Mouse (Mus musculus) liver, embryonic 14.5 days (tissue): ENCODE results near the gene Ptprz1. TPM values are rescaled to one million over a fixed set of nuclear protein-coding genes. Genes with fewer than 3 reads are reported as not detected.

Experiments
- ATAC-seq: fragments of 200-750 bp; cut with Nextera tagmentation; 2 replicates; pipeline ENCODE4 v1.8.0; 2017; ENCODE audit warnings: moderate number of reproducible peaks, mild to moderate bottlenecking, moderate library complexity; ENCODE audit not compliant: insufficient read depth
- DNase-seq, 3 experiments: peaks; one replicate each; pipeline ENCODE4 v3.0.0-alpha.2; 2012 to 2013; ENCODE audit warnings: low read depth in 3 of 3, low spot score in 3 of 3
- H3K27ac ChIP-seq: fragments of 300-500 bp; sonication (generic); 2 replicates; pipeline ENCODE4 v1.5.1; 2014; ENCODE audit warnings: moderate library complexity, mild to moderate bottlenecking, control low read depth, inconsistent platforms
- H3K27me3 ChIP-seq: fragments of 300-500 bp; sonication (generic); 2 replicates; pipeline ENCODE4 v1.6.1; 2014; ENCODE audit warnings: mild to moderate bottlenecking, low read length, moderate library complexity; ENCODE audit not compliant: control insufficient read depth, insufficient read depth
- H3K36me3 ChIP-seq: fragments of 300-500 bp; sonication (generic); replicated peaks from 2 replicates; pipeline ENCODE4 v1.6.1; 2014; ENCODE audit warnings: low read depth; ENCODE audit not compliant: control insufficient read depth, insufficient read depth
- H3K4me1 ChIP-seq, 2 experiments: fragments of 200-500 bp in 1 of 2; fragments of 300-500 bp in 1 of 2; sonication (generic) in 1 of 2; replicated peaks; 2 replicates each; pipeline ENCODE4 v1.6.1; 2012 to 2014; ENCODE audit warnings: antibody characterized with exemption in 1 of 2, inconsistent platforms in 1 of 2, low read length in 1 of 2; ENCODE audit not compliant: control insufficient read depth in 2 of 2, insufficient read depth in 2 of 2
- H3K4me2 ChIP-seq: fragments of 300-500 bp; sonication (generic); 2 replicates; pipeline ENCODE4 v1.6.1; 2014; ENCODE audit warnings: low read depth, mild to moderate bottlenecking, control low read depth, moderate library complexity
- H3K4me3 ChIP-seq, 2 experiments: fragments of 200-500 bp in 1 of 2; fragments of 300-500 bp in 1 of 2; sonication (generic) in 1 of 2; 2 replicates each; pipeline ENCODE4 v1.5.1; 2012 to 2014; ENCODE audit warnings: low read depth in 2 of 2, low read length in 2 of 2, mild to moderate bottlenecking in 2 of 2, control low read depth in 1 of 2, inconsistent platforms in 1 of 2, moderate library complexity in 1 of 2; ENCODE audit not compliant: insufficient read depth in 1 of 2
- H3K9ac ChIP-seq: fragments of 300-500 bp; sonication (generic); replicated peaks from 2 replicates; pipeline ENCODE4 v1.6.1; 2014; ENCODE audit warnings: mild to moderate bottlenecking, control low read depth, moderate library complexity
- H3K9me3 ChIP-seq: fragments of 300-500 bp; sonication (generic); 2 replicates; pipeline ENCODE4 v1.6.1; 2016; ENCODE audit warnings: low read length, mixed read lengths; ENCODE audit not compliant: control insufficient read depth
- CTCF ChIP-seq: IDR thresholded peaks from 2 replicates; pipeline ENCODE4 v1.5.1; 2016; ENCODE audit warnings: antibody characterized with exemption, low read depth, control low read depth
- EP300 ChIP-seq: IDR thresholded peaks from 2 replicates; pipeline ENCODE4 v1.6.1; 2016; ENCODE audit warnings: antibody characterized with exemption, low read depth
- WGBS: fragments of 180-500 bp; shearing (Covaris S2); extraction: QIAGEN DNeasy Blood & Tissue Kit; methylation state at CpG from one replicate; pipeline ENCODE4 v1.1.7; 2014; ENCODE audit not compliant: insufficient replicate concordance; 5-methylcytosine and 5-hydroxymethylcytosine counted together
- polyA plus RNA-seq, 2 experiments: library from polyadenylated mRNA; depleted of rRNA in 1 of 2; stranded (reverse) in 1 of 2; unstranded in 1 of 2; fragments of >200 nt; fragmentation: Nextera tagmentation in 1 of 2; extraction: Ambion mirVana in 1 of 2; gene quantifications; 2 replicates each; pipeline versions ENCODE4 v1.2.1 to v1.2.3; 2012 to 2014

Ptprz1 gene
- polyA plus RNA-seq, 2 experiments, result 0.04 to 0.09 TPM

GRCm38 (mm10) chr6:22944191-22944590 is 68.9 kb downstream of the Ptprz1 start:
- H3K4me3 ChIP-seq, result no peak overlapping the region
- H3K4me1 ChIP-seq, result no peaks in the 10 kb centered on the region
- 74% methylated on average over 3 of the region's 3 CpGs for WGBS
- no peaks in the 10 kb centered on the region for H3K27me3 ChIP-seq
- no peak overlapping the region for H3K4me2 ChIP-seq
- no peaks in the 10 kb centered on the region for H3K36me3 ChIP-seq
- H3K9me3 ChIP-seq, result no peaks in the 10 kb centered on the region
- ATAC-seq (no peak), DNase-seq (no peak)
- TF ChIP-seq EP300 (no peak), CTCF (no peak)
- H3K27ac ChIP-seq, result no peak overlapping the region
- no peak overlapping the region for H3K9ac ChIP-seq

- H3K36me3 ChIP-seq, result no peaks in the 10 kb centered on the region
- no peaks in the 10 kb centered on the region for H3K9me3 ChIP-seq
- H3K27ac ChIP-seq, result no peak overlapping the region
- H3K4me3 ChIP-seq, result no peak overlapping the region
- H3K9ac ChIP-seq, result no peak overlapping the region
- ATAC-seq (no peak), DNase-seq (no peak)
- TF ChIP-seq CTCF, result no peak
- TF ChIP-seq EP300, result no peak
- no peaks in the 10 kb centered on the region for H3K27me3 ChIP-seq
- H3K4me2 ChIP-seq, result no peak overlapping the region
- WGBS, result 67% methylated on average over 3 of the region's 3 CpGs
- H3K4me1 ChIP-seq, result no peaks in the 10 kb centered on the region
Measured at GRCm38 (mm10) chr6:22963374-22963773, 88.1 kb downstream of the Ptprz1 start.

GRCm38 (mm10) chr6:22968073-22968472 is 92.8 kb downstream of the Ptprz1 start:
- no peaks in the 10 kb centered on the region for H3K4me1 ChIP-seq
- H3K9ac ChIP-seq, result no peak overlapping the region
- no peak for DNase-seq
- no peak for ATAC-seq
- H3K36me3 ChIP-seq, result no peaks in the 10 kb centered on the region
- 43% methylated on average over 2 of the region's 2 CpGs for WGBS
- TF ChIP-seq EP300, result no peak
- peak; percentile 30; the same call in 1 of the 2 replicates for TF ChIP-seq CTCF
- H3K4me2 ChIP-seq, result no peak overlapping the region
- no peaks in the 10 kb centered on the region for H3K9me3 ChIP-seq
- no peaks in the 10 kb centered on the region for H3K27me3 ChIP-seq
- no peak overlapping the region for H3K4me3 ChIP-seq
- no peak overlapping the region for H3K27ac ChIP-seq

GRCm38 (mm10) chr6:22983769-22984519 is 108.6 kb downstream of the Ptprz1 start:
- no peak for TF ChIP-seq CTCF
- no peak for TF ChIP-seq EP300
- 8% methylated on average over 9 of the region's 9 CpGs for WGBS

GRCm38 (mm10) chr6:22984520-22985154 is 109.3 kb downstream of the Ptprz1 start:
- no peak overlapping the region for H3K4me2 ChIP-seq
- H3K36me3 ChIP-seq, result no peaks in the 10 kb centered on the region
- no peak overlapping the region for H3K4me3 ChIP-seq
- whole genome bisulfite sequencing, result 17% methylated on average over 5 of the region's 5 CpGs
- no peak overlapping the region for H3K9ac ChIP-seq
- H3K9me3 ChIP-seq, result no peaks in the 10 kb centered on the region
- no peaks in the 10 kb centered on the region for H3K4me1 ChIP-seq
- no peaks in the 10 kb centered on the region for H3K27me3 ChIP-seq
- H3K27ac ChIP-seq, result no peak overlapping the region
- ATAC-seq (no peak), DNase-seq (no peak)
- no peak for TF ChIP-seq EP300
- no peak for TF ChIP-seq CTCF

More at GRCm38 (mm10) chr6:22983769-22984519, 108.6 kb downstream of the Ptprz1 start:
- no peaks in the 10 kb centered on the region for H3K36me3 ChIP-seq
- H3K27ac ChIP-seq, result no peak overlapping the region
- no peaks in the 10 kb centered on the region for H3K9me3 ChIP-seq
- H3K4me3 ChIP-seq, result no peak overlapping the region
- ATAC-seq (no peak), DNase-seq (no peak)
- no peak overlapping the region for H3K9ac ChIP-seq
- H3K4me2 ChIP-seq, result no peak overlapping the region
- H3K27me3 ChIP-seq, result no peaks in the 10 kb centered on the region
- no peaks in the 10 kb centered on the region for H3K4me1 ChIP-seq
